Mouse (Mus musculus) kidney, postnatal 14 days (tissue): ENCODE measurements around the gene Pianp.

Experiments
- DNase-seq: peaks from one replicate; pipeline ENCODE4 v3.0.0; 2022; ENCODE audit warnings: mixed read lengths

Gene Pianp

GRCm38 (mm10) chr6:125008586-125009128 lies 12.2 kb downstream of the Pianp start:
- peak; percentile 99 for DNase-seq

- no peak for DNase-seq
These were observed 12.5 kb downstream of the Pianp start, which contains the start of gene Zfp384 for GRCm38 (mm10) chr6:125009129-125009180. TSS of gene Zfp384 (plus strand) at chr6:125009145.

- DNase-seq = peak; percentile 92
These were observed 12.9 kb downstream of the Pianp start for GRCm38 (mm10) chr6:125009181-125010073.

- DNase-seq = no peak
These were observed 21.2 kb downstream of the Pianp start for GRCm38 (mm10) chr6:125017682-125018081.

- peak; percentile 41 for DNase-seq
These were observed 34.0 kb downstream of the Pianp start for GRCm38 (mm10) chr6:125030532-125030931.

GRCm38 (mm10) chr6:125031604-125032003 lies 35.1 kb downstream of the Pianp start:
- DNase-seq = no peak

- DNase-seq = no peak
These were observed 42.2 kb downstream of the Pianp start for GRCm38 (mm10) chr6:125038666-125039065.

- no peak for DNase-seq
These were observed 42.6 kb downstream of the Pianp start for GRCm38 (mm10) chr6:125039131-125039530.

- peak; percentile 97 for DNase-seq
These were observed 43.1 kb downstream of the Pianp start, which contains the start of gene Ing4 for GRCm38 (mm10) chr6:125039533-125040153. TSS of gene Ing4 (plus strand) at chr6:125039760.

- no peak for DNase-seq
These were observed 43.7 kb downstream of the Pianp start for GRCm38 (mm10) chr6:125040221-125040620.

- no peak for DNase-seq
These were observed 44.6 kb downstream of the Pianp start for GRCm38 (mm10) chr6:125041047-125041446.

- DNase-seq = no peak
These were observed 45.6 kb downstream of the Pianp start for GRCm38 (mm10) chr6:125042081-125042480.

GRCm38 (mm10) chr6:125046691-125047090 lies 50.2 kb downstream of the Pianp start:
- DNase-seq = peak; percentile 84

- no peak for DNase-seq
These were observed 53.2 kb downstream of the Pianp start, which contains the start of gene Acrbp for GRCm38 (mm10) chr6:125049678-125050077. TSS of gene Acrbp (plus strand) at chr6:125049689.

- DNase-seq = no peak
These were observed 54.7 kb downstream of the Pianp start for GRCm38 (mm10) chr6:125051237-125051636.
